ENCODE assay signal across 8 mouse cellular contexts in genomic region chr8:71725122-71725924, GRCm38 (mm10). TPM values are rescaled to one million over a fixed set of nuclear protein-coding genes. Genes with fewer than 3 reads are reported as not detected.
DNase-seq lines count a peak whose midpoint lies in the region; ATAC-seq and TF ChIP-seq lines count a peak whose summit lies in the region.

Gene Fcho1, minus strand, starts transcription at chr8:71725716.

- H3K9ac ChIP-seq in kidney, embryonic 14.5 days (ENCODE audit: low read depth, low read length), result peak within 1 kb of the TSS; percentile 66
- H3K9ac ChIP-seq in limb, embryonic 14.5 days (ENCODE audit: low read depth, low read length, severe bottlenecking), result peak within 1 kb of the TSS; percentile 52
- peak within 1 kb of the TSS; percentile 90 for H3K9ac ChIP-seq in midbrain, embryonic 15.5 days

- TF ChIP-seq POLR2A in limb, embryonic 14.5 days (IDR thresholded peaks at IDR 0.05; ENCODE audit: borderline replicate concordance, extremely low read depth, insufficient read depth, insufficient read length), result no peak

- peaks cover 50% of the 10 kb centered on the region for H3K4me1 ChIP-seq in embryonic facial prominence, embryonic 10.5 days
- 0 out of 2 replicates have a peak, but pooled peaks cover 4% of the 10 kb centered on the region for H3K4me1 ChIP-seq in kidney, embryonic 14.5 days (ENCODE audit: control insufficient read depth, insufficient read depth, low read length)
- H3K4me1 ChIP-seq in limb, embryonic 14.5 days (ENCODE audit: control insufficient read depth, insufficient read depth, low read length), result peaks cover 13% of the 10 kb centered on the region; the same call in 1 of the 2 replicates
- peaks cover 55% of the 10 kb centered on the region for H3K4me1 ChIP-seq in midbrain, embryonic 15.5 days

- under 1% methylated on average over 54 of the region's 54 CpGs for WGBS in embryonic facial prominence, embryonic 10.5 days
- 1% methylated on average over 44 of the region's 54 CpGs for WGBS in kidney, embryonic 14.5 days
- under 1% methylated on average over 34 of the region's 54 CpGs for WGBS in limb, embryonic 14.5 days
- WGBS in midbrain, embryonic 15.5 days, result under 1% methylated on average over 46 of the region's 54 CpGs

- H3K4me3 ChIP-seq in embryonic facial prominence, embryonic 10.5 days, result peak within 1 kb of the TSS; percentile 77
- peak within 1 kb of the TSS; percentile 62 for H3K4me3 ChIP-seq in kidney, embryonic 14.5 days (ENCODE audit: low read length)
- peak within 1 kb of the TSS; percentile 56 for H3K4me3 ChIP-seq in limb, embryonic 14.5 days (replicated peaks; ENCODE audit: low read length)
- peak within 1 kb of the TSS; percentile 77 for H3K4me3 ChIP-seq in midbrain, embryonic 15.5 days

- peak within 1 kb of the TSS; percentile 69; the same call in 1 of the 2 replicates for H3K27ac ChIP-seq in embryonic facial prominence, embryonic 10.5 days (replicated peaks)
- H3K27ac ChIP-seq in kidney, embryonic 14.5 days (ENCODE audit: low read depth, low read length), result no peak within 1 kb of the TSS
- no peak within 1 kb of the TSS for H3K27ac ChIP-seq in limb, embryonic 14.5 days (replicated peaks; ENCODE audit: low read depth, low read length)
- H3K27ac ChIP-seq in midbrain, embryonic 15.5 days, result peak within 1 kb of the TSS; percentile 70

- peaks cover 84% of the 10 kb centered on the region for H3K27me3 ChIP-seq in embryonic facial prominence, embryonic 10.5 days (replicated peaks; ENCODE audit: low read depth, poor library complexity, severe bottlenecking)
- H3K27me3 ChIP-seq in kidney, embryonic 14.5 days (ENCODE audit: control insufficient read depth, insufficient read depth, low read length), result peaks cover 25% of the 10 kb centered on the region
- peaks cover 22% of the 10 kb centered on the region for H3K27me3 ChIP-seq in limb, embryonic 14.5 days (ENCODE audit: control insufficient read depth, insufficient read depth, low read length)
- H3K27me3 ChIP-seq in midbrain, embryonic 15.5 days (replicated peaks), result no peaks in the 10 kb centered on the region

- H3K9me3 ChIP-seq in embryonic facial prominence, embryonic 10.5 days, result no peaks in the 10 kb centered on the region
- no peaks in the 10 kb centered on the region for H3K9me3 ChIP-seq in kidney, embryonic 14.5 days (ENCODE audit: control insufficient read depth, low read length)
- H3K9me3 ChIP-seq in limb, embryonic 14.5 days (ENCODE audit: control insufficient read depth, low read length), result no peaks in the 10 kb centered on the region
- H3K9me3 ChIP-seq in midbrain, embryonic 15.5 days, result no peaks in the 10 kb centered on the region

- no peaks in the 10 kb centered on the region for H3K36me3 ChIP-seq in embryonic facial prominence, embryonic 10.5 days (replicated peaks)
- H3K36me3 ChIP-seq in kidney, embryonic 14.5 days (ENCODE audit: control insufficient read depth, insufficient read depth, low read length), result no peaks in the 10 kb centered on the region
- no peaks in the 10 kb centered on the region for H3K36me3 ChIP-seq in limb, embryonic 14.5 days (ENCODE audit: control insufficient read depth, insufficient read depth, low read length)
- no peaks in the 10 kb centered on the region for H3K36me3 ChIP-seq in midbrain, embryonic 15.5 days (replicated peaks)

- peak; percentile 82 for ATAC-seq in kidney, embryonic 14.5 days (ENCODE audit: low FRiP score, low TSS enrichment)
- peak; percentile 80 for ATAC-seq in limb, embryonic 14.5 days (ENCODE audit: low FRiP score, low read depth)
- peak; percentile 79 for ATAC-seq in midbrain, embryonic 15.5 days (replicated peaks)

- H3K4me2 ChIP-seq in kidney, embryonic 14.5 days (replicated peaks; ENCODE audit: low read depth, low read length), result peak within 1 kb of the TSS; percentile 78
- peak within 1 kb of the TSS; percentile 86 for H3K4me2 ChIP-seq in limb, embryonic 14.5 days (replicated peaks; ENCODE audit: low read depth, low read length, severe bottlenecking)
- peak within 1 kb of the TSS; percentile 63 for H3K4me2 ChIP-seq in midbrain, embryonic 15.5 days

- peak; percentile 51 to 56 for DNase-seq in urinary bladder, adult 18-20 months (ENCODE audit: low spot score in 2 of 2)
- no peak for DNase-seq in urinary bladder, postnatal 10 days (ENCODE audit: low spot score)
- DNase-seq in embryonic facial prominence, embryonic 10.5 days (ENCODE audit: low spot score), result peak; percentile 85
- DNase-seq in heart, adult 9 months (ENCODE audit: low spot score in 2 of 2), result peak; percentile 44 to 47
- DNase-seq in limb, embryonic 14.5 days (ENCODE audit: low spot score), result peak; percentile 85
- DNase-seq in spleen, postnatal 14 days (ENCODE audit: low spot score in 2 of 2), result peak; percentile 83 to 85

RNA-seq across cellular contexts. Expression of gene Fcho1, which starts in this region (rescaled TPM):
- 6.0 and 7.9 TPM in 2 replicates for polyA plus RNA-seq in embryonic facial prominence, embryonic 10.5 days (2016; fragmentation: Nextera tagmentation; extraction: Ambion mirVana)
- 5.5 and 6.5 TPM in 2 replicates for polyA plus RNA-seq in kidney, embryonic 14.5 days (2014; fragmentation: Nextera tagmentation; extraction: Ambion mirVana)
- polyA plus RNA-seq in limb, embryonic 14.5 days (2012; rRNA removed), result 10.4 and 11.0 TPM in 2 replicates
- polyA plus RNA-seq in limb, embryonic 14.5 days (2014; fragmentation: Nextera tagmentation; extraction: Ambion mirVana), result 3.3 and 3.6 TPM in 2 replicates
- 96.0 and 102 TPM in 2 replicates for polyA plus RNA-seq in midbrain, embryonic 15.5 days (2015; fragmentation: Nextera tagmentation; extraction: Ambion mirVana)

Comparison
In these comparisons a context has a peak if more than half of its experiments do, and no peak if none do; other contexts are left out.
1. H3K27ac ChIP-seq: peak in embryonic facial prominence, embryonic 10.5 days (single experiment) and midbrain, embryonic 15.5 days (single experiment); none in kidney, embryonic 14.5 days (single experiment) and limb, embryonic 14.5 days (single experiment).
2. Peak in every context shown above with its lines, with median percentiles within 50 percentile points of each other: H3K4me3 ChIP-seq, ATAC-seq, H3K4me2 ChIP-seq and H3K9ac ChIP-seq.